Mouse (Mus musculus): ENCODE results near the gene Atp2c2.

Atp2c2 gene

DNA sequence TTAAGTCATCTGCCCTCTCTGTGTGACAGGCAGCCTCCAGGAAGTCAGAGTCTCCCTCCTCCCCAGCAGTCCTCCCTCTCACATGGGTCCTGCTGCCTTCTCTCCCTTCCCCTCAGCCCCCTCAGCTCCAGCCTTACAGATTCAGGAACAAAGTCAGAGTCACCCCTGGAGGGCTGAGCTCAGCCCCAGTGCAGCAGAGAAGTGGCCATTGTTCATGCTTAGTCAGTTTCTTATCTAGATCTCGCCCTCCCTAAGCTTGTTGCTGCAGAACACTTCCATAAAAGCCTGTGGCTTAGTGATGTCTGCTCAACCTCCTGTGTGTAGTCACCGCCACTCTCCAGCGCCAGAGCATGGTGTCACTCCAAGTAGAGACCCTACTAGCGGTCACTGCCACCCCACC, 44.8 kb downstream of the Atp2c2 start:
- DNase-seq, result no peak

DNA sequence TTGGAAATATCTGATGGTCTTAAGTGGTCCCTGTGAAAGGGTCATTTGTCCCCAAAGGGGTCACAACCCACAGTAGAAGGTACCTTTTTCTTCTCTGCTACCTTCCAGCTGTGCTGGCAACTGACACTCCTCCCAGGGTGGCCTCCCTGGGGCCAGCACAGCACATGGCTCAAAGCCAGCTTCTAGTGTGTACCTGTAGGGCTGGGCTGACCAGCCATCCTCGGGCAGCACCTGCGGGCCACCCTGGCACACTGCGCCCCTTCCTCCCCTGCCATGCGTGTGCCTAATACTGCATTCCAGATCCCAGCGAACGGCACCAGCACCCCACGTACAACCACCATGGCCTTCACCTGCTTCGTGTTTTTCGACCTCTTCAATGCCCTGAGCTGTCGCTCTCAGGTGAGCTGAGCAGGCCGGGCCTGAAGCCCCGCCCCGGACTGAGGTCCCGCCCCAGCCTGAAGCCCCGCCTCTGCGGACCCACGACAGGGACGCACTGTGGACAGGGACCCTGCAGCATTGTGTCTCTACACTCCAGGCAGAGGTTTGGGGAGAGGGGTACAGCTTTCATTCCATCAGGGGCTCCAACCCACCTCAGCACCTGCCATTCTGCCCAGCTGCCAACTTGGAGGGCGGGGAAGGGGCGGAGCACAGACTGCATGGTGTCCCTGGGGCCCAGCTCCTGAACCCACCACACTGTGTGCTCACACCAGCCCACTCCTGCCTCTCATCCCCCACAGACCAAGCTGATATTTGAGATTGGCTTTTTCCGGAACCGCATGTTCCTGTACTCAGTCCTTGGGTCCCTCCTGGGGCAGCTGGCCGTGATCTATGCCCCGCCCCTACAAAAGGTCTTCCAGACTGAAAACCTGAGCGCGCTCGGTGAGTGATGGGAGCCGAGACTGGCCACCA, 55.7 kb downstream of the Atp2c2 start:
- no peak for DNase-seq

DNA sequence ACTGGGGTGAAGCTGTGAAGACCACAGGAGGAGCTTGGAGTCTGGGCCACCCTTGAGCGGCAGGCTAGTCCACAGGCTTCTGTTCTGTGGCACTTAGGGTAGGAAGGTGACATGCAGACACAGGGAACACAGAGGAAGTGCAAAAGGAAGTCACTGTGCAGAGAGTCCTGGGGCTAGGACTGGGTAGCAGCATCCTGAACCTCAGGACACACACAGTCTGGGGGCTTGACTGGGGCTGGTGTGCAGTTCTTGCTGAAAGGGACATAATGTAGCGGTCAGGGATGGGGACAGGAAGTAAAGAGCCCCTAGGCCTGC, 56.3 kb downstream of the Atp2c2 start:
- DNase-seq, result no peak

DNA sequence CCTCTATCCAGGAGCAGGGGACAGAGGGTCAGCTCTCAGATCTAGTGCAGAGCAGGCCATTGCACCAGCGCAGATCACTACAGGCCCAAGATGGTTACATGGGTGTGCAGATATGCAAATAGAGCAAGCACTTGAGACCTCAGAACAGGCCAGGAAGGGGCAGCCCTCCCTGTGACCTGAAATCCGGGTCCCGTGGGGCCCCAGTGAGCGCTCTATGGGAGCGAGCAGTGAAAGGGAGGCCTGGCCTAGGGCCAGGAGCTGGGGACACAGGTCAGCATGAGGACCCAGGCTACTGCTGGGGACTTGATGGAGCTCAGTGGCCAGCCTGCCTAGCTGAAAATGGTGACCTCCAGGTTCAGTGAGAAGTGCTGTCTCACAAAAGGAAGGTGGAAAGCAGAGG, 56.7 kb downstream of the Atp2c2 start:
- no peak for DNase-seq

DNA sequence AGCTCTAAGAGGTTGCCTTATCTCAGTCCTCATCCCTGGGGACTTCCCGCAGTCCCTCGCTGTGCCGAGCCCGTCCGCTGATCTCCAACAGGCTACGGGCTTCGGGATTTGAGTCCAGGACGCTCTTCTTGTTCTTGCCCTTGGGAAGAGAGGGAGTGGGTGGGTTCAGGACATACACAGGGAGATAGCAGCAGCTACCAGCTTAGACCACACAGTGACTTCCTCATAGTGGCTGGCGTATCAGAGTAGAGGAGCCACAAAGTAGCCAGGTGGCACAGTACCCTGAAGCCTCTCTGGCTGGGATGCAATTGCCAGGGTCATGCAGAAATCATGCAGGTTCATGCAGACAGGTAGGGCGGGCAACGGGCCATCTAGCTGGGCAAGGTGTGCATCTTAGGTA, 61.9 kb downstream of the Atp2c2 start:
- DNase-seq, result no peak

DNA sequence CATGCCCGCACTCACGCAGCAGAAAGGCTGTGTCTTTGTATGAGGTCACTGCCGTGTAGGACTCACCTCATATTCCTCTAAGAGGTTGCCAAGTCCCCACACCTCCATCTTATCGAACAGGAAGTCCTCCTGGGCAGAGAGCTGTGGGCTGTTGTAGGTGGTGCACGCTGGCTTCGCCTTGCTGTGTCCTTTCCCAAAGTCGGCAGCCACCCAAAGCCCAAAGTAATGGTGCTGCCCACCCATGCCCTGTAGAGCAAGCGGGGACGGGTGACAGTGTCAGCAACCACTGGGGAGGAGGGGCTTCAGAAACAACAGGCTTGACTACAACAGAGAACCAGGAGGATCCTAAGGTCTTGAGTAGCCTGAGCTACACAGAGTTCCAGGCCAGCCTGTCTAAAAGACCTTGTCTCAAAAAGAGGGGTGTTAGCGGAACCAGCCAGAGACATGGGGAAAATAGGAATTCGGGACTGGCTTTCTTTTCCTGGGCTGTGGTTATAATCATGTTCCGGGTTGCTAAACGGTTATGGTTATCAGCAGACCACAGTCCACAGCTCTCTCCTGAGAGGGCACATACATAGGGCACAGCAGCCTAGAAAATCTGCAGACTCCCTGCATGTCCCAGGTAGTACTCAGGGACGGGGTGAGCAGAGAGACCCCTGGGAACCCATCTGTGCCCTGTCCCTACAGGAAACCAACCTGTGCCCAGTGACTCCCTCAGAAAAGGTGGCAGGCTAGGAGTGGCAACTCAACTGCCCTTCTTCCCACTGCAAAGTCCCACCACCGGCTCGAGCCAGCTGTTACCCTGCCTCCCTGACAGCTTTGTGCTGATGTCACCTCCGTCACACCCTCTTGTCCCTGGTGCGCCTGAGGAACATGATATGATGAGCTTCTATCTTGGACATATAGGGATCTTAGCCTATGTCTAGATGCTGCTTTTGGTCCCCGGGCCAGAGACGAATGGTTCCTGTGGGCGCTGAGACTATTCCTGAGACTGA, 62.7 kb downstream of the Atp2c2 start:
- no peak for DNase-seq

DNA sequence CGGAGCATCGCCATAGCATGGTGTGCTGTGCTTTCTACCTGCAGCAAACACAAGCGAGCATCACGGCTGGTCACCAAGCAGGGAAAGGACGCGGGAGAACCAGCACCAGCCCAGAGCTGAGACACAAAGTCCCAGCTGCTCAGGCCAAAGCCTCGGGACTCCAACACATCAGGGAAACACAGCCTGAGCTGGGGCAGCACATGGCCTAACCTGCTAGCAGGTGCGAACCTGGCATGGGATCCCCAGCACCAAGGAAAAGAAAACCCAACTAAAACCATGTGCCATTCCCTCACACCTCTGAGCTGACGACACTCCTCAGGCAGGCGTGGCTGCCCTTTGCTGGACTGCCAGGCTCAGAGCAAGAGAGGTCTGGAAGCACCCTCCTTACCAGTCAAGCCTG, 65.5 kb downstream of the Atp2c2 start:
- DNase-seq, result no peak

DNA sequence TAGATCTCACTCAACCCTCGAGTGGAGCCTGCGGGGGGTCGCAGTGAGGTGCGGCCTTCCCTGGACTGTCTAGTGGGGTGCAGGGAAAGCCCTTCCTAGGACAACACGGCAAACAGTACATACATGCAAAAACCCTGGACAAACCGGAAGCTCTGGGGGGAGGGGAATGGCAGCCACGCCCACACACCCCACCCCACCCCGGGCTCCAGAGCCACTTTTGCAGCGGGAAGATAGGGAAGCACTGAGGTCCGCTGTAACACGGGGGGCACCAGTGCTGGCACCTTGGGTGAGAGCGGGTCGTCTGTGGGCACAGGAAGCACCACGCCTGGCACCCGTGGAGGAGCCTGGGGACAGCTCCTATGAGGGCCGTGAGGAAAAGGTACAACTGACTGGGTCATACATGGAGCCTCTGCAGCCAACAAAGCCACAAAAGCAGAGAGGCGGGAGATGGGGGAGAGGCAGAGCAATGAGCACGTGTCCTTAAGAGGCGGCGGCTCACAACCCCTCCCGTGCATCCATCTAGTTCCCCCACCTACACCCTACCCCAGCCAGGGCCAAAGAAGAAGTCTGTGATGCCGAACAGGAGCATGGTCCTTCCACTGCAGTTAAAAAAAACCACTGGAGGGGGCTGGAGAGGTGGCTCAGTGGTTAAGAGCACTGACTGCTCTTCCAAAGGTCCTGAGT, 66.1 kb downstream of the Atp2c2 start:
- DNase-seq, result no peak

DNA sequence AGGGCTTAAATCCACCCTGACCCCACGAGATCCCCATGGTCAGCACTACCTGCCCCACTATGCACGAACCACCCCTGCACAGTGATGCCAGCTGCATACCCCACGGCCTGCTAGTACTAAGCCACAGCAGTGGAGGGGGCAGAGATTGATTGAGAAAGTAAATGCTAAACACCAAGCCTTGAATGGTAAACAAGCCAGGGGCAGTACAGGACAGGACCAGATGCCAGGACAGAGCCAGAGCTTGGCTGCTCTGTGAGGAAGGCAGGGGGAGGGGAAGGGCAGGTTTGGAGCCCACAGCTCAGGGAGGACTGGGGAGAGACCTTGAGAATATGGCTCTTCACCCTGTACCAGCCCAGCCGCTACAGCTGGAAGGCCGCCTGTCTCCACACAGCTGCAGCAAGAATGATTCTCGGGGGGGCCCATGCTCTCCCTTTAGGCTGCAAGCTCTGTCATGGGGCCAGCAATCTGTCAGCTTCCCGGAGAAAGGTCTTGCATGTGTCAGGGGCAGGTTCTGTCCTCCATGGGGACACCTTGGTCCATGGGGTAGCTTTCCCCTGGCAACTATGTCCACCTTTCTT, 76.9 kb downstream of the Atp2c2 start:
- DNase-seq, result no peak

DNA sequence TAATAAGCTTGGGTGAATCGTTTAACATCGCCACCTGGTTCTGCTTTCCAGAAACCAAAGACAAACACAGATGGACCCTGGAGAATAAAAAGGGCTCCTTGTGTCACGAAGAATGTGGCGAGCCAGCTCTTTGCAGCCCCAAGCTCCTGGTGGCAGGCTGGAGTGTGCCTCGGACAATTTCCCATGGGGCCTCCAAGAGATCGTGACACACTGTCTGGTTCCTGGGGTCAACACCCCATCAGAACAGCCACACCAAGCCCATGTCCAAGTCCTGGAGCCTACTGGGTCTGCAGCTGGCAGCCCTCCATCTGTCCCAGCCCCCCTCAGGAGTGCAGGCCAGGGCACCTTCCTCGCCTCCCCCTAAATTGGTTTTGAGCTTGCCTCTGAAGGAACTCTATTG, 78.0 kb downstream of the Atp2c2 start:
- DNase-seq, result no peak

DNA sequence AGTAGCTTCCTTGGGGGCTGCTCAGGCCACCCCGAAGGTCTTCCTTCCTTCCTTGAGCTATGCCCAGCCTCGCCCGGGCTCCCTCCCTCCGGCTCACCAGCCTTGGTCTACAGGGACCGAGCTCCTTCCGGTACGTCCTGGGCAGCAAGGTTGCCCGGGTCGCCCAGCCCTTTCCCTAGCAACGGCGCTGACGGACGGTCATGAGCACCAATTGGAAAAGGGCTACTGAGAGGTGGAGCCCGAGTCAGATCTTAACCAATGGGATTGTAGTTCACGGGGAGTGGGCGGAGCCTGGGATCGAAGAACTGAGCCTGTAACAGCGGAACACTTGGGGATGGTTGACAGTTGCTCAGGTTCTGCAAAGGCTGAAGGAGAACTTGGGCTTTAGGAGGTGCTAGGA, 78.5 kb downstream of the Atp2c2 start, which contains the start of gene Tldc1:
Tldc1 (minus strand) TSS at position 154 of the 400 bp plus-strand sequence.
- DNase-seq, result peak; percentile 100

DNA sequence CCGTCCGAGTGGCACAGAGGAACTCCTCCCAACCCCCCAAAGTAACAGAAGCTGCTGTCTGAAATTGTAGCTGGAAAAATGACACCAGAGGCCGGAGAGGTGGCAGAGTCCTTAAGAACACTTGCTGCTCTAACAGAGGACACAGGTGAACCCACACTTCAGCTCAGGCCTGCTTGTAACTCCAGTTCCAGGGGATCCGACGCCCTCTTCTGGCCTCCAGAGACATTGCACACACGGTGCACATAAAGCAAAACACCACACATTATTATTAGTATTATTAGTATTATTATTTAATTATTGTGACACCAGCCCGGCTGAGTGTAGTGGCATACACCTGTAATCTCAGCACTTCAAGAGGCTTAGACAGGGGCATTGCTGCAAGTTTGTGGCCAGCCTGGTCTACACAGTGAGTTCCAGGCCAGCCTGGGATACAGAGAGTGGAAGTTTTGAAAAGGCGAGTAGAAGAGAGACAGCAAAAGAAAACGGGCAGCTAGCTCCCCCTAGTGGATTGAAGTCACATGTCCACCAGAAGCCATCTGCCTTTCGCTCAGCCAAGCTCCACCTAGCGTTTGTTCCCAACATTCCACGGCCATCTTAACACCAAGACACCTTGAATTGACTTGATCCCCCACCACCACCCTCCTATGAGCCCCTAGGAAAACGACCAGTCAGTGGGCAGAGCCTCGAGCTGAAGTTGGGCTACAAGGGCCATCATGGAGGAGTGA, 79.4 kb downstream of the Atp2c2 start:
- peak; percentile 91 for DNase-seq

DNA sequence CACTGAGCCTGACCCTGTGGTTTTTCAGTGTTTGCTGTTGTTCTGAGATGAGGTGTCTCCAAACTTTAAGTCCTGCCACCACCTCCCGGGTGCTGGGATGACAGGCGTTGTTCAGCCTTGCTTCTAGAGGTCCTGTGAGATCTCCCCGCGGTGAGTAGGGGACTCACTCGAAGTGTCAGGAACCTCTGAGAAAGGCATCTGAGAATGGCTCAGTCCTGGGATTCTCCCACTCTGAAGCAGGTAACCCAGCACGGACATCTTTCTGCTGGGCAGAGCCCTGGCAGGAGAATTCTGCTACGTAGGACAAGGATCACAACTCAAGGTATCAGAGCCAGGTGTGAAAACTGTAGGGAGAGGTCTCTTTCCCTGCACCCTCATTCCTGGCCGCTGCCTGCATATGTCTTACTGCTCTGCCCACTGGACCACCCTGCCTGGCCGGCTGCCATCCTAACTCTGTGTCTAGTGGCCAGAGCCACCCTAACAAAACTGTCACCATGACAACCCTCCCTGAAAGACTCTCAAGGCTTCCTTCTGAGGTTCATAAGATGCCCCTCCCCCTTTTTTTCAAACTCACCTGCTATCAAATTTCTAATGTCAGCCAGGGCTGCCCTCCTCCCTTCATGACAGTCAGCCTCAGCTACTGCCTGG, 80.7 kb downstream of the Atp2c2 start:
- DNase-seq, result no peak

DNA sequence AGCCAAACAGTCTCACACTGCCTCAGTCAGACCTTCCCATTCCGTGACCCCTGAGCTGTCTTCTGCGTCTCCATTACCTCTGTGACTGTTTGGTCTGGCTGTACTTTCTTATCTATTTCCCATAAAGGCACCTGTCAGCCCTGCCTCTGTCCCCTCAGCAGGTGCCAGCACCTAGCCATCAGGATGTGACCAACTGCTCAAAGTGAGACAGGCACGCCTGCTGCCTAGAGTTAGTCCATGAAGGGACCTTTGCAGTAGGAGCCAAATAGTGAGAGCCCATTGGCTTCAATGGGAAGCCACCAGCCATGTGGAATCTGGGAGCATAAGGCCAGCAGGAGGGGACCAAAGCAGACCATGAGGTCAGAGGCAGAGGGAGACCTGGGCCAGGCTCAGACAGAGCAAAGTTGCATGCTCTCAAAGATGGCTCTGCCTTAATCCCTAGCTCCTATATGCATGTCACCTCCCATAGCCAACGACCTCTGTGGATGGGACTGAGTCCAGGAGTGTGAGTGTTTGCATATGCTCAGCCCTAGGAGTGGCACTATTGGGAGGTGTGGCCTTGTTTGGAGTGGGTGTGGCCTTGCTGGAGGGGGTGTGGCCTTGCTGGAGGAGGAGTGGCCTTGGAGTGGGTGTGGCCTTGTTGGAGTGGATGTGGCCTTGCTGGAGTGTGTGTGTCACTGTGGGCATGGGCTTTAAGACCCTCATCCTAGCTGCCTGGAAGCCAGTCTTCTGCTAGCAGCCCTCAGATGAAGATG, 81.5 kb downstream of the Atp2c2 start:
- DNase-seq, result peak; percentile 72

DNA sequence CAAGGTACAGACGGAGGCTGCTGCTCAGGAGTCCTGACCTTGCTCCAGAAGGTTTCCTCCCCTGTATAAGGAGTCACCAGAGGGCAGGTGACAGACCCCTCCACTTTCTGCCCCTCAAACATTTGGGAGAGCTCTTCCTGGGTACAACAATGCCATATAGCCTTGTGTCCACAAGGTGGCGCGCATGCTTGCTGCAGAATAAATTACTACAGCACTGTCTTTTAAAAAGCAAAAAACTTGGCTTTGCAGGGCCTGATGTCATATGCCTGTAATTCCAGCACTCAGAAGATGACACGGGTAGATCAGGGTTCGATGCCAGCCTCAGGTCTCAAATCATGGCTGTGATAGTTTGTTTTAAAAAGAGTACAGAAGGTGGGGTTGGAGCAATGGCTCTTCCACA, 82.9 kb downstream of the Atp2c2 start:
- DNase-seq, result peak; percentile 88

DNA sequence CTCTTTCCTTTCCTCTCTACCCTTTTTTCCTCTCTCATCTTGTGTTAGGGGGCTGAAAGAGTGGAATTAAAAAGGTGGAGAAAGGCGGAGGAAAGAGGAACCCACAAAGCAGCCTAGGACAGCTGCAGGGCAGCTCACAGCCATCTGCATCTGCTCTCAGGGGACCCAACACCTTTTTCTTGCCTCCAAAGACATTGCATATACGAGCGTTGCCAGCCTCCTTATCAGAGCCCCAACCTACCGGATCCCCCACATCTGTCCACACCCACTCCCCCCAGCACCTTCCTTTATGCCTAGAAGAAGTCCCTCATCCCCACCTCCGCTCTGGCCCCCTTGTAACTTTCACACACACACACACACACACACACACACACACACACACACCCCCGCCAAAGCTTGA, 83.8 kb downstream of the Atp2c2 start:
- DNase-seq, result no peak

DNA sequence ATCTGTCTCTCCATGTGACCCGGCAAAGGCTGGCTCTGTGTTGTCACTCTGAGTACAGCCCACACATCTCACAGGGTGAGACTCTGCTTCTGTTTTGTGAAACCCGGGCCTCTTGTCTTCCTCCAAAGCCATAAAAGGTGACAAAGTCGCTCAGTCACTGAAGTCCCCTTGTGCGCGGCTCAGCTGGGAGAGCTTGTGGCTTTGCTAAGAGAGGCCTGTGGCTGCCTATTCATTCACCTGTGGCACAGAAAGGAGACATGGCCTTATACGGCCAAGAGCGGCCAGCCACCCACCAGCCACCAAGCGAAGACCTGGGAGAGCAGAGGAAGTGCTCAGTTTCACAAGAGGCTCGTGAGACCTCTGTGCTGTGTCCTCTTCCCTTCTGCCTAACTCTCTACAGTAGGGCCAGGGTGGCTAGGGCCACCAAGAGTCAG, 84.3 kb downstream of the Atp2c2 start:
- DNase-seq, result no peak

DNA sequence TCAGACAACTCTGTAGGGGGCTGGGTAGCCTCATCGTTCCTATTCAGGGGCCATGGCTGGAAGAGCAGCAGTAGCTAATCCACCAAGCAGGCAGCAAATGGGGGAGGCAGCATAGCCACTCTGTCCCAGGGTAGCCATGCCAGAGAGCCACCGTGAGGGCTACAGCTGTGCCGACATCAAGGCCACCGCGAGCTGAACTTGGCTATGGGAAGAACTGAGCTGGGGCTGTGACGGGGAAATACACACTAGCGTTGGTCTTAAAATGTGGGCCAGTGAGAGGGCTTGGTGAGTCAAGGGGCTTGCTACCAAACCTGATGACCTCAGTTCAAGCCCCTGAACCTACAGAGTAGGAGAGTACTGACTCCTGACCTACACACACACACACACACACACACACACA, 84.9 kb downstream of the Atp2c2 start:
- DNase-seq, result no peak

DNA sequence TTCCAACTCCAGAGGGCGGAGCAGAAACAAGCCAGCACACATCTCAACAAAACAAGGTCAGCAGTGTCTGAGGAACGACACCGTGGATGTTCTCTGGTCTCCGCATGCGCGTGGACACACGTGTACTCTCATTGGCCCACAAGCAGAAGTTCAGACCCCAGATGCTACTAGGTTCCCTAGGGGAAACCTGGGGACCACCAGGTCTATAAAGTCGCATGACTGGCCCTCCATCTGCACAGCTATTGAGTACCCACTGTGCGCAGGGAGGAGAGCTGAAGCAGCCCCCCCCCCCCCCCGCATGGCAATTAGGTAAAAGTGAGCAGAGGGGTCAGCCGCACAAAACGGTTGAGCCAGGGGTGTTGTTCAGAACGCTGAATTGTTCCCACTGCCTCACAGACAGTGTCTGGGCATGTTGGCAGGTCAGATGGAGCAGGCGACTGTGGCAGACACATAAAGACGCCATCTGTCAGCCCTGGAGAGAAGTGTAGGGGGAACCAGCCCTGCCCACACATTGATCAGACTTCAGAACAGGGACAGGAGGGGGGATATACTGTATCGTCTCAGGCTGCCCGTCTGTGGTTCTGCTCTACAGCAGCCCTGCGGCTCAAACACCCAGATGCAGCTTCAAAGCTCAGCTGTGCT, 86.1 kb downstream of the Atp2c2 start:
- no peak for DNase-seq

DNA sequence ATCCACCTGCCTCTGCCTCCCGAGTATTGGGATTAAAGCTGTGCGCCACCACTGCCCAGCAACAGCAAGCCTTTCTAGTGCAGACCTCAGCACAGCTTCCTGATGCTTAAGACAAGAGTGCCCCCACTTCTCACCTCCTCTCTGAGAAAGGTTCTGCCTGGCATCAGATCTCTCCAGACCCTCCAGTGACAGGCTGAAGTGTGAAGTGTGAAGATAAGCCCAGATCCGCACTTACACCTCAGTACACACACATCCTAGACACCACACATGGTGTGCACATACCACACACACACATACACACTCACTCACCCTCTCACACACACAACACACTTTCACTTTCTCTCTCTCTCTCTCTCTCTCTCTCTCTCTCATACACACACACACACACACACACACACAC, 87.1 kb downstream of the Atp2c2 start:
- no peak for DNase-seq

All from cerebellum, adult 9-10 months (tissue).